Mouse (Mus musculus) stomach, embryonic 16.5 days (tissue): Measurements from ENCODE around the gene Vps52. TPM values are rescaled to one million over a fixed set of nuclear protein-coding genes. Genes with fewer than 3 reads are reported as not detected.
A peak's percentile ranks its signal among the peaks of the same experiment; 100 is the strongest.
"Not testable (repeated sequence)": the region's sequence is repeated elsewhere in the genome, so short reads cannot be mapped to it uniquely, and the experiment has no call there.

ENCODE experiments used
- ATAC-seq: fragments of 200-750 bp; cut with Nextera tagmentation; 2 replicates; pipeline ENCODE4 v1.8.0; 2017; ENCODE audit warnings: moderate number of reproducible peaks, moderate TSS enrichment; ENCODE audit not compliant: insufficient read depth, low FRiP score
- H3K27ac ChIP-seq: fragments of 300-500 bp; sonication (generic); 2 replicates; pipeline ENCODE4 v1.5.1; 2014; ENCODE audit warnings: low read length
- H3K27me3 ChIP-seq: fragments of 300-500 bp; sonication (generic); 2 replicates; pipeline ENCODE4 v1.6.1; 2014; ENCODE audit warnings: low read length, control low read depth, mixed read lengths; ENCODE audit not compliant: control insufficient read depth, insufficient read depth
- H3K36me3 ChIP-seq: fragments of 300-500 bp; sonication (generic); 2 replicates; pipeline ENCODE4 v1.6.1; 2014; ENCODE audit warnings: low read length; ENCODE audit not compliant: control insufficient read depth, insufficient read depth
- H3K4me1 ChIP-seq: fragments of 300-500 bp; sonication (generic); 2 replicates; pipeline ENCODE4 v1.6.1; 2014; ENCODE audit warnings: low read length, control low read depth, mixed read lengths; ENCODE audit not compliant: control insufficient read depth, insufficient read depth
- H3K4me2 ChIP-seq: fragments of 300-500 bp; sonication (generic); 2 replicates; pipeline ENCODE4 v1.6.1; 2014; ENCODE audit warnings: low read depth, low read length, mixed read lengths
- H3K4me3 ChIP-seq: fragments of 300-500 bp; sonication (generic); replicated peaks from 2 replicates; pipeline ENCODE4 v1.5.1; 2014; ENCODE audit warnings: mild to moderate bottlenecking, low read length
- H3K9ac ChIP-seq: fragments of 300-500 bp; sonication (generic); 2 replicates; pipeline ENCODE4 v1.6.1; 2014; ENCODE audit warnings: low read length
- H3K9me3 ChIP-seq: fragments of 300-500 bp; sonication (generic); replicated peaks from 2 replicates; pipeline ENCODE4 v1.6.1; 2016; ENCODE audit warnings: low read length, control low read depth; ENCODE audit not compliant: control insufficient read depth
- WGBS: fragments of 180-500 bp; shearing (Covaris S2); extraction: QIAGEN DNeasy Blood & Tissue Kit; methylation state at CpG from one replicate; pipeline ENCODE4 v1.1.7; 2014; 5-methylcytosine and 5-hydroxymethylcytosine counted together
- polyA plus RNA-seq: library from polyadenylated mRNA; unstranded; fragments of >200 nt; fragmentation: Nextera tagmentation; extraction: Ambion mirVana; gene quantifications from 2 replicates; pipeline ENCODE4 v1.2.1, GENCODE M21; 2015

Vps52 gene
- polyA plus RNA-seq, 1 experiment from 2014 or later: 45.0 TPM

- ATAC-seq: no peak
- Histone ChIP-seq H3K9ac (no peak overlapping the region), H3K4me2 (no peak overlapping the region), H3K36me3 (no peaks in the 10 kb centered on the region), H3K27me3 (no peaks in the 10 kb centered on the region), H3K4me1 (no peaks in the 10 kb centered on the region), H3K27ac (no peak overlapping the region), H3K9me3 (no peaks in the 10 kb centered on the region), H3K4me3 (no peak overlapping the region)
- WGBS: 71% methylated on average over 4 of the region's 4 CpGs
These were observed 13.8 kb downstream of the Vps52 start for GRCm38 (mm10) chr17:33969394-33969793.

GRCm38 (mm10) chr17:33972691-33973090, 17.1 kb downstream of the Vps52 start:
- H3K4me3 ChIP-seq: no peak overlapping the region
- no peaks in the 10 kb centered on the region for H3K4me1 ChIP-seq
- ATAC-seq: no peak
- 0% methylated on average over 1 of the region's 1 CpGs for WGBS
- H3K4me2 ChIP-seq: no peak overlapping the region
- H3K36me3 ChIP-seq: no peaks in the 10 kb centered on the region
- no peaks in the 10 kb centered on the region for H3K9me3 ChIP-seq
- H3K27ac ChIP-seq: no peak overlapping the region
- H3K27me3 ChIP-seq: peaks cover 7% of the 10 kb centered on the region; the same call in 1 of the 2 replicates
- no peak overlapping the region for H3K9ac ChIP-seq

GRCm38 (mm10) chr17:33973572-33973971, 18.0 kb downstream of the Vps52 start:
- Histone ChIP-seq H3K4me3 (no peak overlapping the region), H3K27me3 (peaks cover 15% of the 10 kb centered on the region), H3K36me3 (no peaks in the 10 kb centered on the region), H3K9ac (no peak overlapping the region), H3K4me1 (peaks cover 3% of the 10 kb centered on the region; the same call in 1 of the 2 replicates), H3K4me2 (no peak overlapping the region), H3K27ac (no peak overlapping the region), H3K9me3 (no peaks in the 10 kb centered on the region)
- no peak for ATAC-seq
- WGBS: 59% methylated on average over 3 of the region's 3 CpGs

- WGBS: 1% methylated on average over 57 of the region's 57 CpGs
- Histone ChIP-seq H3K27me3 (peaks cover 33% of the 10 kb centered on the region), H3K4me1 (peaks cover 8% of the 10 kb centered on the region; the same call in 1 of the 2 replicates), H3K9ac (peak overlapping the region; percentile 65), H3K9me3 (no peaks in the 10 kb centered on the region), H3K36me3 (no peaks in the 10 kb centered on the region), H3K27ac (no peak overlapping the region), H3K4me3 (peak overlapping the region; percentile 47), H3K4me2 (peak overlapping the region; percentile 63)
- ATAC-seq: peak; percentile 6; the same call in 1 of the 2 replicates
These were observed 22.4 kb downstream of the Vps52 start for GRCm38 (mm10) chr17:33977861-33978557.

GRCm38 (mm10) chr17:33978631-33979031, 23.0 kb downstream of the Vps52 start:
- Histone ChIP-seq H3K27ac (0 out of 2 replicates have a peak overlapping the region, but pooled peaks have one; percentile 6), H3K36me3 (no peaks in the 10 kb centered on the region), H3K27me3 (peaks cover 33% of the 10 kb centered on the region), H3K4me3 (peak overlapping the region; percentile 47), H3K9ac (peak overlapping the region; percentile 65), H3K9me3 (no peaks in the 10 kb centered on the region), H3K4me1 (peaks cover 8% of the 10 kb centered on the region; the same call in 1 of the 2 replicates), H3K4me2 (peak overlapping the region; percentile 63)
- ATAC-seq: peak; percentile 82
- WGBS: under 1% methylated on average over 16 of the region's 17 CpGs

- Histone ChIP-seq H3K9me3 (no peaks in the 10 kb centered on the region), H3K27me3 (peaks cover 33% of the 10 kb centered on the region), H3K36me3 (no peaks in the 10 kb centered on the region), H3K4me3 (no peak overlapping the region), H3K4me1 (peaks cover 8% of the 10 kb centered on the region; the same call in 1 of the 2 replicates), H3K27ac (no peak overlapping the region), H3K4me2 (no peak overlapping the region), H3K9ac (no peak overlapping the region)
- no peak for ATAC-seq
- 68% methylated on average over 6 of the region's 6 CpGs for WGBS
These were observed 24.0 kb downstream of the Vps52 start for GRCm38 (mm10) chr17:33979512-33980050.

- Histone ChIP-seq H3K9me3 (no peaks in the 10 kb centered on the region), H3K4me1 (peaks cover 8% of the 10 kb centered on the region; the same call in 1 of the 2 replicates), H3K4me2 (peak overlapping the region; percentile 68; the same call in 1 of the 2 replicates), H3K4me3 (no peak overlapping the region), H3K36me3 (no peaks in the 10 kb centered on the region), H3K27me3 (peaks cover 33% of the 10 kb centered on the region), H3K27ac (peak overlapping the region; percentile 6; the same call in 1 of the 2 replicates), H3K9ac (no peak overlapping the region; the same call in 1 of the 2 replicates)
- ATAC-seq: no peak
- 74% methylated on average over 19 of the region's 19 CpGs for WGBS
These were observed 24.8 kb downstream of the Vps52 start for GRCm38 (mm10) chr17:33980181-33981035.

GRCm38 (mm10) chr17:33981192-33981909, 25.7 kb downstream of the Vps52 start:
- H3K27ac ChIP-seq: peak overlapping the region; percentile 46; the same call in 1 of the 2 replicates
- not testable (repeated sequence) for H3K36me3 ChIP-seq, H3K4me1 ChIP-seq, H3K9me3 ChIP-seq
- H3K9ac ChIP-seq: peak overlapping the region; percentile 73
- peak; percentile 87 for ATAC-seq
- under 1% methylated on average over 27 of the region's 27 CpGs for WGBS
- H3K4me3 ChIP-seq: peak overlapping the region; percentile 51
- H3K4me2 ChIP-seq: peak overlapping the region; percentile 68
- H3K27me3 ChIP-seq: peaks cover 33% of the 10 kb centered on the region
